Mouse (Mus musculus) olfactory bulb, adult 2 months (tissue): ENCODE measurements around the gene Tubb3. TPM values are rescaled to one million over a fixed set of nuclear protein-coding genes. Genes with fewer than 3 reads are reported as not detected.

Source experiments
- H3K27ac ChIP-seq: fragments of 200-500 bp; 2 replicates; pipeline ENCODE4 v1.5.1; 2012; ENCODE audit warnings: low read depth, low read length; ENCODE audit not compliant: insufficient read depth
- H3K4me1 ChIP-seq: fragments of 200-500 bp; 2 replicates; pipeline ENCODE4 v1.6.1; 2012; ENCODE audit warnings: low read length; ENCODE audit not compliant: control insufficient read depth, insufficient read depth
- H3K4me3 ChIP-seq: fragments of 200-500 bp; 2 replicates; pipeline ENCODE4 v1.5.1; 2012; ENCODE audit warnings: mild to moderate bottlenecking, low read depth, low read length, moderate library complexity; ENCODE audit not compliant: insufficient read depth
- CTCF ChIP-seq: fragments of 200-500 bp; IDR thresholded peaks from 2 replicates; pipeline ENCODE4 v1.5.1; 2012; ENCODE audit warnings: low read depth, mild to moderate bottlenecking, low read length, moderate library complexity; ENCODE audit not compliant: insufficient read depth
- POLR2A ChIP-seq: fragments of 200-500 bp; IDR thresholded peaks from 2 replicates; pipeline ENCODE4 v1.6.1; 2012; ENCODE audit warnings: mild to moderate bottlenecking, low read depth, low read length, moderate library complexity; ENCODE audit not compliant: insufficient read depth
- WGBS: fragments of 180-500 bp; shearing (Covaris S2); methylation state at CpG from one replicate; pipeline ENCODE4 v1.1.7; 2018; 5-methylcytosine and 5-hydroxymethylcytosine counted together
- polyA plus RNA-seq: library from polyadenylated mRNA; stranded (reverse); fragments of >200 nt; gene quantifications from 2 replicates; pipeline ENCODE4 v1.2.4, GENCODE M21; 2012; ENCODE audit warnings: low replicate concordance; ENCODE audit not compliant: missing spikeins, insufficient read depth, insufficient read length

Gene Tubb3
- polyA plus RNA-seq, 1 experiment, result not detected

DNA sequence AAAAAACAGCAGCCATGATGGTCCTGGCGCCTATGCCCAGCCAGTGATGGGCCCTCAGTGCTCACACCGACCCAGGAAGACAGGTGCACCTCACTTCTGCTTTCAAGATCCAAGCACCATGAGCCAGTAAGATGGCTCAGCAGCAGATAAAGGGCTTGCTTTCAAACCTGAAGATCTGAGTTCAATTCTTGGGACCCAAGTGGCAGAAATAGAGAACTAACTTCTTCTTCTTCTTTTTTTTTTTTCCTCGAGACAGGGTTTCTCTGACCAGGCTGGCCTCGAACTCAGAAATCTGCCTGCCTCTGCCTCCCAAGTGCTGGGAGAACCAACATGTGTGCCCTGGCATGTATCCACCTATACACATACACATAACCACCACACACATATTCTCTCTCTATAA is 8.5 kb downstream of the Tubb3 start:
- Histone ChIP-seq H3K27ac (no peak overlapping the region), H3K4me3 (no peak overlapping the region), H3K4me1 (peaks cover 31% of the 10 kb centered on the region)
- TF ChIP-seq POLR2A (no peak), CTCF (no peak)
- WGBS, result 87% methylated on average over 4 of the region's 4 CpGs

DNA sequence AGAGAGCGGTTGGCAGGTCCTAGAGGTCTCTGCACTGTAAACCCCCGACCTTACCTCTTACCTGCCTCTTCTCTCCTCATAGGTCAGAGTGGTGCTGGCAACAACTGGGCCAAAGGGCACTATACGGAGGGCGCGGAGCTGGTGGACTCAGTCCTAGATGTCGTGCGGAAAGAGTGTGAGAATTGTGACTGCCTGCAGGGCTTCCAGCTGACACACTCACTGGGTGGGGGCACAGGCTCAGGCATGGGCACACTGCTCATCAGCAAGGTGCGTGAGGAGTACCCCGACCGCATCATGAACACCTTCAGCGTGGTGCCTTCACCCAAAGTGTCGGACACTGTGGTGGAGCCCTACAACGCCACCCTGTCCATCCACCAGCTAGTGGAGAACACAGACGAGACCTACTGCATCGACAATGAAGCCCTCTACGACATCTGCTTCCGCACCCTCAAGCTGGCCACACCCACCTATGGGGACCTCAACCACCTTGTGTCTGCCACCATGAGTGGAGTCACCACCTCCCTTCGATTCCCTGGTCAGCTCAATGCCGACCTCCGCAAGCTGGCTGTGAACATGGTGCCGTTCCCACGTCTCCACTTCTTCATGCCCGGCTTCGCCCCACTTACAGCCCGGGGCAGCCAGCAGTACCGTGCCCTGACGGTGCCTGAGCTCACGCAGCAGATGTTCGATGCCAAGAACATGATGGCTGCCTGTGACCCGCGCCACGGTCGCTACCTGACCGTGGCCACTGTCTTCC is 9.5 kb downstream of the Tubb3 start:
- H3K27ac ChIP-seq, result no peak overlapping the region
- H3K4me3 ChIP-seq, result no peak overlapping the region
- WGBS, result 89% methylated on average over 34 of the region's 34 CpGs
- TF ChIP-seq CTCF (no peak), POLR2A (no peak)
- H3K4me1 ChIP-seq, result peaks cover 31% of the 10 kb centered on the region

GRCm38 (mm10) chr8:123421325-123421724 is 10.1 kb downstream of the Tubb3 start:
- H3K27ac ChIP-seq, result no peak overlapping the region; the same call in 1 of the 2 replicates
- no peak overlapping the region for H3K4me3 ChIP-seq
- TF ChIP-seq CTCF (no peak), POLR2A (no peak)
- 78% methylated on average over 19 of the region's 19 CpGs for WGBS
- H3K4me1 ChIP-seq, result peaks cover 31% of the 10 kb centered on the region

- Histone ChIP-seq H3K27ac (0 out of 2 replicates have a peak overlapping the region, but pooled peaks have one; percentile 50), H3K4me3 (no peak overlapping the region), H3K4me1 (peaks cover 23% of the 10 kb centered on the region)
- TF ChIP-seq CTCF (peak; percentile 44; the same call in 1 of the 2 replicates), POLR2A (no peak)
- WGBS, result 5% methylated on average over 17 of the region's 17 CpGs
These were observed 11.0 kb downstream of the Tubb3 start for GRCm38 (mm10) chr8:123422056-123422780.

DNA sequence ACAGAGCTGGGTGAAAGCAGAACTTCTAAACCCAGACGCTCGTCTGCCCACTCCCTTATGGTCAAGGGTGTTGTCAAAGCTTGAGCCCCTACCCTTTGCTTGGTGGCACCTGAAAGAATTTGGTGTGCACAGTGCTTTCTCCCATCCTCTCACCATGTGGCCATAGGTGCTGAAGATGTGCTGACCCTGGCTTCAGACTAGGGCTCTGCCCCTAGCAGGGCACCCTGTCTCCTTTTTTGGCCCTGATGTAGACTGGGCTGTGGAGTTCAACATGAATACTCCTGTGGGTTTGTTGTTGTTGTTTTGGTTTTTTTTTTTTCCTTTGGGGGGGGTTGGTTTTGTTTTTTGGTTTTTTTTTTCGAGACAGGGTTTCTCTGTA is 11.5 kb downstream of the Tubb3 start:
- TF ChIP-seq POLR2A, result no peak
- no peak for TF ChIP-seq CTCF
- 20% methylated on average over 3 of the region's 3 CpGs for WGBS
- Histone ChIP-seq H3K27ac (no peak overlapping the region), H3K4me3 (no peak overlapping the region), H3K4me1 (peaks cover 20% of the 10 kb centered on the region)

DNA sequence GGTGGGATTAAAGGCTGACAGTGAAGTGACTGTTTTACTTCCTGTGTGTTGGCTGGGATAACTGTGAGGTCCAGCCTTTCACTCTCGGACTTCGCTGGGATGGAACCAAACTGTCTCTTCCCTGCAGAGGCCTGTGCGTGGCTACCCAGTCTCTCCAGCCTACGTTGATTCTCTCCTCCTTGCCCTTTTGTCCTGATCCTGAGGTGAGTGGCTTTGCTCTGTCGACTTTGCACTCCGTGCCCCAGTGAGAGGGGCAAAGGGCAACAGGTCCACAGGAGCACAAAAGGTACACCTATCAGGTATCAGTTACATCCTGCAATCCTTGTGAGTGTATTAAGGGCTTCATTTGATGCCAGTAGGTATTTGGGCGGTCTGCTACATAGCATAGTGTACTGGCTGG is 12.2 kb downstream of the Tubb3 start, which contains the start of gene Def8:
Def8 (plus strand) TSS at position 87 of the 400 bp plus-strand sequence.
- Histone ChIP-seq H3K4me3 (no peak within 1 kb of the TSS), H3K4me1 (peaks cover 17% of the 10 kb centered on the region), H3K27ac (no peak within 1 kb of the TSS)
- TF ChIP-seq POLR2A (no peak), CTCF (no peak)
- WGBS, result 87% methylated on average over 7 of the region's 7 CpGs

DNA sequence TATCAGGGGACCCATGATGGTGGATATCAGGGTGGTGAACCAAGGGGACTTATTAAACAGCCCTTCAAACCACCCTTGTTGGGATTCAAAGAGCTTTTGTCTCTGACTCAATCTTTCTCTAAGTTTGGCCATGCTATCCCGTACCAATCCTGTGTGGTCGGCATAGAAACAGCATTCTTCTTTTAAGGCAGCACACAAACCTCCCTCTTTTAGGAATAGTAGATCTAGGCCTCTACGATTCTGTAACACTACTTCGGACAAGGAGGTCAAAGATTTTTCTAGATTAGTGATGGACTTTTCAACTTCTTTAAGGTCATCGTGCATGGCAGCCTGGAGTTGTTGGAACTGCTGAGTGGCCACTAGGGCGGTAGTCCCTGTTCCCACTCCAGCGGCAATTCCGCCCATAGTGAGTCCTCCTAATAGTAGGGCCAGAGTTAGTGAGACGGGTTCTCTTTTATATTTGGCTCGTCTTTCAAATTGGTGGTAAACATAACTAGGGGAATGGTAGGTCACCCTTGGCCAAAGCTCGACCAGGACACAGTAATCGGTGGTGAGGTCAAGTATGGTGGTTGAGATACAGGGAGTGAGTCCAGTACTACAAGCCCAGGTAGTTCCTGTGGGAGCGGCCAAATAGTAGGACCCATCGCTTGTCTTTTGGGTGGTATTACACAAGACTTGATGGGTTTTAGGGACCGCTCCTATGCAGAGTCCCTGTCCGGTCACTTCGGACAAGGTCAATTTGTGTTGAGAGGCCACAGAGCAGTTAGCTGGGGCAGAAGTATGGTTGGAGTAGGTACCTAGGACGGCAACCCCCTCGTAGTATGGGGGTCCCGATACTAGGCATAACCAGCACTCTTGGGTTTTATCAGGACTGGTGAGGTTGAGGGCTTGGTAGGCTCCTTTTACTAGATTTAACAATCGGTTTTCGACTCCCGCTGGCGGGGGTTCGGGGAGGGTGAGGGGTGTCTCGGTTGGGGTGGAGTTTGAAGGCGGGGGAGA is 15.6 kb downstream of the Tubb3 start:
- TF ChIP-seq CTCF (no peak), POLR2A (no peak)
- no peak overlapping the region for H3K4me3 ChIP-seq
- WGBS, result 96% methylated on average over 27 of the region's 27 CpGs
- no peak overlapping the region for H3K27ac ChIP-seq
- peaks cover 4% of the 10 kb centered on the region for H3K4me1 ChIP-seq

DNA sequence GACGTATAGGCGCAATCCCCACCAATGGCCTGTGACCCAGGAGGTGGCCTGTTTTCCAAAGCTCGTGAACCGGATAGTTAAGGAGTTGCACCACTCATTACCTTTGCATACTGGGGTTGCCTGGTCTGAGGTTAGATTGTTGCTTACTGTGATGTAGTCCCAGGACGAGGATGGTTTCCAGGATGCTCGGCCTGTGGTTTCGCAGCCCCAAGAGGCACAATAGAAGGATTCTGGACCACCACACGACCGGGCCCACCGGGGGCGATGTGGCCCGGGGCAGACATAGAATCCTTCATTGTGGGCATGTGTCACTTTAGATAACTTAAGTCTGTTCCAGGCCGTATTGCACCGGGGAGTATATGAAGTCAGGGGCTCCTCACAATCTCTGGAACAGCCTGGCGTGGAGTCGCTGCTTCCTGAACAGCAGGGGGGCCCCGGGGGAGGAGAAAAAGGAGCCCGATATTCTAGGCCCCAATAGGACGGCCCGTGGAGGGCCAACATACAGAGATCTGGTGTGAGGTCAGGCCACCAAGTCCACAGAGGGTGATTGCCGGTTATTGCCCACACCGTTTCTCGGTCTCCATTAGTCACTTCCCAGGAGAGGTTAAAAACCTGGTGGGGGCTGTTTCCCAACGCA is 16.5 kb downstream of the Tubb3 start:
- no peak for TF ChIP-seq CTCF
- TF ChIP-seq POLR2A, result no peak
- Histone ChIP-seq H3K27ac (no peak overlapping the region), H3K4me3 (no peak overlapping the region), H3K4me1 (peaks cover 1% of the 10 kb centered on the region)
- 98% methylated on average over 24 of the region's 24 CpGs for WGBS
